Mouse (Mus musculus): ENCODE results near the gene Hpse. TPM values are rescaled to one million over a fixed set of nuclear protein-coding genes. Genes with fewer than 3 reads are reported as not detected.

Hpse gene
- 0.38 and 0.47 TPM in 2 replicates for polyA plus RNA-seq (2012; rRNA removed)

GRCm38 (mm10) chr5:100719235-100720088 lies at the start of gene Hpse:
Gene Hpse (minus strand): TSS chr5:100719716.

GRCm38 (mm10) chr5:100674711-100675376 lies 44.7 kb downstream of the Hpse start, which contains the start of gene Coq2:
Gene Coq2 (minus strand): TSS chr5:100675140.

Other genes starting within 250 kb of the Hpse start
- gene Lin54, start 219.1 kb downstream of the Hpse start, polyA plus RNA-seq (2012; rRNA removed), result 6.7 and 6.8 TPM in 2 replicates
- 77.5 and 78.0 TPM in 2 replicates for gene Cops4, start 201.4 kb downstream of the Hpse start, polyA plus RNA-seq (2012; rRNA removed)
- gene Plac8, start 147.5 kb downstream of the Hpse start, polyA plus RNA-seq (2012; rRNA removed), result 1.9 and 4.8 TPM in 2 replicates
- gene Coq2, start 44.6 kb downstream of the Hpse start, polyA plus RNA-seq (2012; rRNA removed), result 83.5 and 88.4 TPM in 2 replicates
- gene Helq, start 78.9 kb upstream of the Hpse start, polyA plus RNA-seq (2012; rRNA removed), result 37.7 and 40.6 TPM in 2 replicates
- gene Mrps18c, start 78.9 kb upstream of the Hpse start, polyA plus RNA-seq (2012; rRNA removed), result 71.2 and 72.9 TPM in 2 replicates
- gene Abraxas1, start 101.2 kb upstream of the Hpse start, polyA plus RNA-seq (2012; rRNA removed), result 9.1 and 9.5 TPM in 2 replicates
- 0.82 and 0.83 TPM in 2 replicates for gene Gpat3, start 126.0 kb upstream of the Hpse start, polyA plus RNA-seq (2012; rRNA removed)